Mouse (Mus musculus) testis, adult 2 months (tissue): ENCODE measurements around the gene Arhgap18. TPM values are rescaled to one million over a fixed set of nuclear protein-coding genes. Genes with fewer than 3 reads are reported as not detected.

ENCODE experiments used
- H3K27ac ChIP-seq: fragments of 200-500 bp; 2 replicates; pipeline ENCODE4 v1.5.1; 2012; ENCODE audit warnings: low read depth, low read length; ENCODE audit not compliant: control insufficient read depth, insufficient read depth
- H3K27me3 ChIP-seq: fragments of 200-500 bp; 2 replicates; pipeline ENCODE4 v1.6.1; 2012; ENCODE audit warnings: mild to moderate bottlenecking, low read length, moderate library complexity; ENCODE audit not compliant: control insufficient read depth, insufficient read depth
- H3K36me3 ChIP-seq: fragments of 200-500 bp; 2 replicates; pipeline ENCODE4 v1.6.1; 2012; ENCODE audit warnings: mild to moderate bottlenecking, low read length; ENCODE audit not compliant: control insufficient read depth, insufficient read depth
- H3K4me1 ChIP-seq: fragments of 200-500 bp; 2 replicates; pipeline ENCODE4 v1.6.1; 2012; ENCODE audit warnings: low read length; ENCODE audit not compliant: control insufficient read depth, insufficient read depth
- H3K4me3 ChIP-seq: fragments of 200-500 bp; 2 replicates; pipeline ENCODE4 v1.5.1; 2012; ENCODE audit warnings: low read depth, mild to moderate bottlenecking, low read length, moderate library complexity, mixed read lengths; ENCODE audit not compliant: control insufficient read depth
- CTCF ChIP-seq: fragments of 200-500 bp; IDR thresholded peaks from 2 replicates; pipeline ENCODE4 v1.5.1; 2012; ENCODE audit warnings: low read depth, mild to moderate bottlenecking, inconsistent platforms, low read length, moderate library complexity; ENCODE audit not compliant: control insufficient read depth, insufficient read depth, insufficient replicate concordance
- POLR2A ChIP-seq: fragments of 200-500 bp; IDR thresholded peaks from 2 replicates; pipeline ENCODE4 v1.6.1; 2012; ENCODE audit warnings: low read depth, mild to moderate bottlenecking, inconsistent platforms, low read length, moderate library complexity; ENCODE audit not compliant: control insufficient read depth
- polyA plus RNA-seq: library from polyadenylated mRNA; depleted of rRNA; stranded (reverse); fragments of >200 nt; gene quantifications from 2 replicates; pipeline ENCODE4 v1.2.3, GENCODE M21; 2012

Arhgap18 gene
- polyA plus RNA-seq, 1 experiment: 1.7 TPM

GRCm38 (mm10) chr10:26768943-26769342 lies 15.7 kb downstream of the Arhgap18 start:
- Histone ChIP-seq H3K4me1 (no peaks in the 10 kb centered on the region; the same call in 1 of the 2 replicates), H3K4me3 (no peak overlapping the region), H3K27me3 (no peaks in the 10 kb centered on the region), H3K36me3 (no peaks in the 10 kb centered on the region), H3K27ac (no peak overlapping the region)
- TF ChIP-seq POLR2A: no peak
- TF ChIP-seq CTCF: no peak

GRCm38 (mm10) chr10:26770035-26770434 lies 16.8 kb downstream of the Arhgap18 start:
- H3K27ac ChIP-seq: no peak overlapping the region
- no peaks in the 10 kb centered on the region for H3K36me3 ChIP-seq
- no peak for TF ChIP-seq CTCF
- TF ChIP-seq POLR2A: no peak
- H3K4me3 ChIP-seq: no peak overlapping the region
- H3K27me3 ChIP-seq: no peaks in the 10 kb centered on the region
- no peaks in the 10 kb centered on the region; the same call in 1 of the 2 replicates for H3K4me1 ChIP-seq

- Histone ChIP-seq H3K27ac (peak overlapping the region; percentile 62), H3K27me3 (no peaks in the 10 kb centered on the region), H3K4me1 (no peaks in the 10 kb centered on the region; the same call in 1 of the 2 replicates), H3K4me3 (peak overlapping the region; percentile 78), H3K36me3 (no peaks in the 10 kb centered on the region)
- no peak for TF ChIP-seq CTCF
- TF ChIP-seq POLR2A: no peak
Observed at GRCm38 (mm10) chr10:26771938-26772623, 18.9 kb downstream of the Arhgap18 start.

GRCm38 (mm10) chr10:26772624-26773540 lies 19.7 kb downstream of the Arhgap18 start:
- TF ChIP-seq CTCF (no peak), POLR2A (no peak)
- H3K4me1 ChIP-seq: no peaks in the 10 kb centered on the region; the same call in 1 of the 2 replicates
- no peaks in the 10 kb centered on the region for H3K27me3 ChIP-seq
- H3K4me3 ChIP-seq: peak overlapping the region; percentile 78
- H3K36me3 ChIP-seq: no peaks in the 10 kb centered on the region
- H3K27ac ChIP-seq: peak overlapping the region; percentile 62

GRCm38 (mm10) chr10:26773541-26773940 lies 20.3 kb downstream of the Arhgap18 start:
- Histone ChIP-seq H3K36me3 (no peaks in the 10 kb centered on the region), H3K27me3 (no peaks in the 10 kb centered on the region), H3K27ac (peak overlapping the region; percentile 25; the same call in 1 of the 2 replicates), H3K4me3 (no peak overlapping the region), H3K4me1 (no peaks in the 10 kb centered on the region; the same call in 1 of the 2 replicates)
- no peak for TF ChIP-seq POLR2A
- no peak for TF ChIP-seq CTCF

GRCm38 (mm10) chr10:26774266-26774665 lies 21.0 kb downstream of the Arhgap18 start:
- Histone ChIP-seq H3K27ac (no peak overlapping the region), H3K4me1 (no peaks in the 10 kb centered on the region; the same call in 1 of the 2 replicates), H3K27me3 (no peaks in the 10 kb centered on the region), H3K4me3 (no peak overlapping the region), H3K36me3 (no peaks in the 10 kb centered on the region)
- TF ChIP-seq CTCF (no peak), POLR2A (no peak)

GRCm38 (mm10) chr10:26776443-26776842 lies 23.2 kb downstream of the Arhgap18 start:
- Histone ChIP-seq H3K27me3 (no peaks in the 10 kb centered on the region), H3K4me1 (no peaks in the 10 kb centered on the region; the same call in 1 of the 2 replicates), H3K4me3 (no peak overlapping the region), H3K27ac (no peak overlapping the region), H3K36me3 (no peaks in the 10 kb centered on the region)
- TF ChIP-seq POLR2A (no peak), CTCF (no peak)
